In genomic region chr15:81212976-81213375, GRCm38 (mm10) we compare ENCODE assay signal across 10 mouse cellular contexts. TPM values are rescaled to one million over a fixed set of nuclear protein-coding genes. Genes with fewer than 3 reads are reported as not detected.
DNase-seq lines count a peak whose midpoint lies in the region; ATAC-seq and TF ChIP-seq lines count a peak whose summit lies in the region.
"Had no signal": no experiment of that assay in that cellular context is flagged by ENCODE, and none has a peak within 500 bp of the region (broad histone marks: within the 10 kb centered on the region; RNA-seq: fewer than 3 reads in every experiment).

No protein-coding gene starts in this region.

- H3K27ac ChIP-seq in kidney, embryonic 14.5 days (ENCODE audit: low read depth, low read length), result no peak overlapping the region
- H3K27ac ChIP-seq in thymus, adult 2 months (ENCODE audit: control insufficient read depth, insufficient read depth, low read length), result no peak overlapping the region
- H3K27ac ChIP-seq in forebrain, embryonic 10.5 days, result no peak overlapping the region
- H3K27ac ChIP-seq: macrophage had no signal

- H3K4me2 ChIP-seq in kidney, embryonic 14.5 days (replicated peaks; ENCODE audit: low read depth, low read length), result peak overlapping the region; percentile 22

- no peaks in the 10 kb centered on the region for H3K36me3 ChIP-seq in kidney, embryonic 14.5 days (ENCODE audit: control insufficient read depth, insufficient read depth, low read length)
- H3K36me3 ChIP-seq in thymus, adult 2 months (ENCODE audit: control insufficient read depth, insufficient read depth, low read length), result no peaks in the 10 kb centered on the region
- no peaks in the 10 kb centered on the region for H3K36me3 ChIP-seq in forebrain, embryonic 10.5 days (replicated peaks)

- no peak overlapping the region for H3K4me3 ChIP-seq in kidney, embryonic 14.5 days (ENCODE audit: low read length)
- no peak overlapping the region for H3K4me3 ChIP-seq in thymus, adult 2 months (ENCODE audit: control insufficient read depth, insufficient read depth, low read length)
- no peak overlapping the region for H3K4me3 ChIP-seq in forebrain, embryonic 10.5 days

- WGBS in kidney, embryonic 14.5 days, result 13% methylated on average over 15 of the region's 15 CpGs
- WGBS in thymus, adult 2 months, result 78% methylated on average over 15 of the region's 15 CpGs
- 71% methylated on average over 15 of the region's 15 CpGs for WGBS in forebrain, embryonic 10.5 days

- TF ChIP-seq CTCF in thymus, adult 2 months (IDR thresholded peaks at IDR 0.05; ENCODE audit: borderline replicate concordance, control insufficient read depth, extremely low read depth, insufficient read depth, low read length, poor library complexity), result no peak

- ATAC-seq in kidney, embryonic 14.5 days (ENCODE audit: low FRiP score, low TSS enrichment), result peak; percentile 77
- no peak for ATAC-seq in megakaryocyte, adult 5-6 weeks (ENCODE audit: poor library complexity, severe bottlenecking)

- 0 out of 2 replicates have a peak, but pooled peaks cover 6% of the 10 kb centered on the region for H3K4me1 ChIP-seq in kidney, embryonic 14.5 days (ENCODE audit: control insufficient read depth, insufficient read depth, low read length)
- H3K4me1 ChIP-seq in thymus, adult 2 months (replicated peaks; ENCODE audit: control insufficient read depth, insufficient read depth, low read length), result peaks cover 2% of the 10 kb centered on the region; the same call in 1 of the 2 replicates
- peaks cover 6% of the 10 kb centered on the region; the same call in 1 of the 2 replicates for H3K4me1 ChIP-seq in forebrain, embryonic 10.5 days

- no peak for DNase-seq in kidney, postnatal 14 days
- DNase-seq in adrenal gland, postnatal 36 days, result peak; percentile 72 to 75
- DNase-seq in gastrocnemius, postnatal 25 days, result peak; percentile 72
- DNase-seq in lung, postnatal 14 days, result peak; percentile 45
- no peak for DNase-seq in thymus, adult 2 months
- no peak for DNase-seq in forebrain, embryonic 10.5 days (ENCODE audit: extremely low spot score, low spot score)
- DNase-seq: cerebellum, adult 18-20 months had no signal

- no peaks in the 10 kb centered on the region for H3K9me3 ChIP-seq in kidney, embryonic 14.5 days (ENCODE audit: control insufficient read depth, low read length)
- peaks cover 5% of the 10 kb centered on the region; the same call in 1 of the 2 replicates for H3K9me3 ChIP-seq in forebrain, embryonic 10.5 days

- no peak for TF ChIP-seq POLR2A in thymus, adult 2 months (IDR thresholded peaks at IDR 0.05; ENCODE audit: control insufficient read depth, extremely low read depth, insufficient read depth, low read length, poor library complexity)

- H3K27me3 ChIP-seq in kidney, embryonic 14.5 days (ENCODE audit: control insufficient read depth, insufficient read depth, low read length), result no peaks in the 10 kb centered on the region
- no peaks in the 10 kb centered on the region for H3K27me3 ChIP-seq in thymus, adult 2 months (ENCODE audit: control insufficient read depth, insufficient read depth, low read length)
- H3K27me3 ChIP-seq in forebrain, embryonic 10.5 days (ENCODE audit: poor library complexity, severe bottlenecking), result no peaks in the 10 kb centered on the region

- H3K9ac ChIP-seq in kidney, embryonic 14.5 days (ENCODE audit: low read depth, low read length), result no peak overlapping the region

RNA-seq across cellular contexts. Expression of gene Mchr1, which starts 22.3 kb away (rescaled TPM):
- 0.71 and 1.0 TPM in 2 replicates for polyA plus RNA-seq in kidney, embryonic 14.5 days (2014; fragmentation: Nextera tagmentation; extraction: Ambion mirVana)
- total RNA-seq in adrenal gland, postnatal 36 days (2021), result under 1 TPM; 0.33 to 0.53 TPM
- total RNA-seq in gastrocnemius, postnatal 25 days (2021), result 1 to 10 TPM; 2.4 to 3.6 TPM
- 0.18 TPM in 1 of 2 replicates, not detected in the other for polyA plus RNA-seq in thymus, adult 2 months (2012; rRNA removed)
- polyA plus RNA-seq in forebrain, embryonic 10.5 days (2016; fragmentation: Nextera tagmentation; extraction: Ambion mirVana), result not detected in 2 replicates
- not detected in 2 replicates for total RNA-seq in megakaryocyte, adult 5-6 weeks (2015)
- not detected in 2 replicates for total RNA-seq in megakaryocyte, adult 5-6 weeks (2017)
- polyA plus RNA-seq: macrophage had no signal

RNA-seq across cellular contexts. Expression of gene Mrtfa, which starts 22.4 kb away (rescaled TPM):
- 23.1 and 28.2 TPM in 2 replicates for polyA plus RNA-seq in kidney, embryonic 14.5 days (2014; fragmentation: Nextera tagmentation; extraction: Ambion mirVana)
- total RNA-seq in adrenal gland, postnatal 36 days (2021), result 10 to 100 TPM; 28.6 to 31.0 TPM
- total RNA-seq in gastrocnemius, postnatal 25 days (2021), result 10 to 100 TPM; 18.9 to 20.5 TPM
- polyA plus RNA-seq in thymus, adult 2 months (2012; rRNA removed), result 114 and 127 TPM in 2 replicates
- polyA plus RNA-seq in forebrain, embryonic 10.5 days (2016; fragmentation: Nextera tagmentation; extraction: Ambion mirVana), result 21.7 and 21.8 TPM in 2 replicates
- total RNA-seq in megakaryocyte, adult 5-6 weeks (2015), result 76.4 and 81.3 TPM in 2 replicates
- 39.4 and 46.2 TPM in 2 replicates for total RNA-seq in megakaryocyte, adult 5-6 weeks (2017)

Comparison
In these comparisons a context has a peak if more than half of its experiments do, and no peak if none do; other contexts are left out.
1. DNase-seq: peak in adrenal gland, postnatal 36 days (2 of 2), gastrocnemius, postnatal 25 days (single experiment) and lung, postnatal 14 days (single experiment); none in kidney, postnatal 14 days (single experiment), thymus, adult 2 months (single experiment) and forebrain, embryonic 10.5 days (single experiment).